Mouse (Mus musculus) cerebellum, postnatal 14 days (tissue): ENCODE results near the gene Gpc3.
"Not testable (repeated sequence)": the region's sequence is repeated elsewhere in the genome, so short reads cannot be mapped to it uniquely, and the experiment has no call there.

Experiments used
- DNase-seq, 2 experiments: peaks; one replicate each; pipeline ENCODE4 v3.0.0; 2021; ENCODE audit warnings: mixed read lengths in 2 of 2

The Gpc3 gene

GRCm38 (mm10) chrX:52273016-52273415, 340.7 kb downstream of the Gpc3 start:
- no peak for DNase-seq

DNA sequence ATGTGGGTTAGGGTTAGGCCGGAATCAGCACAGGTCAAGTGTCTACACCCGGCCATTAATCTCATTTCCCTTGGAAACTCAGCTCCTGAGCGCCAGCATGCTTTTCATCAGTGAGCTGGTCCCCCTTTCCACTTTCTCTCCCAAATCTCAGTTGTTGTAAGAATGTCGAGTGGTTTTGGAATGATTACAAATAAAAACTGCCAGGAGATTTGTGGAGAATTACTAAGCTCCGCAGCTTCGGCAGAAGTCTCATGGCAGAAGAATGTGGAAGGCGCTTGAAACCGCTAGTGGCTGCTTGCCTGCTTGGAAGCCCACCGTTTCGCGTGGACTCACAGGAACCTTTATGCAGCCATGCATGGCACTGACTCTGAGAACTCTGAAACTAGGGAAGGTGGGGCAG, 351.8 kb downstream of the Gpc3 start:
- DNase-seq = no peak

- DNase-seq = peak in 1 of 2 experiments; percentile 9
Measured at GRCm38 (mm10) chrX:52261546-52261945, 352.2 kb downstream of the Gpc3 start.

- DNase-seq = not testable (repeated sequence)
Measured at GRCm38 (mm10) chrX:52259771-52260170, 354.0 kb downstream of the Gpc3 start.

DNA sequence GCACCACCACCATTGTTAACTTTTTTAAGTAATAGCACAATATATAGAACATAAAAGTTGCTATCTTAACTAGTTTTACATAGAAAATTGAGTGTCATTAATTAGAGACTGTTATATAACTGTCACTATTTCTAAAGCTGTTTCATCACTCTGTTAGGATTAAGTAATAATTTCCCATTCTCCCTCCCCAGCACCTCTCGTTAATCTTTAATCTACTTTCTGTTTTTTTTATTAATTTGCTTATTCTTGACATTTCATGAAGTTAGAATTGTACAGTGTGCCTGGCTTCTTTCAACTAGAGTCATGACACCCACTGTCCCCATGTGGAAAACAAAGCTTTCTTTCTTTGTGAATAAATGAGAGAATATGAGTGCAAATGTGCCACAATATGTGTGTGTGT, 359.2 kb downstream of the Gpc3 start:
- no peak for DNase-seq

- DNase-seq = no peak
Measured at GRCm38 (mm10) chrX:52245694-52246297, 368.0 kb downstream of the Gpc3 start.

DNA sequence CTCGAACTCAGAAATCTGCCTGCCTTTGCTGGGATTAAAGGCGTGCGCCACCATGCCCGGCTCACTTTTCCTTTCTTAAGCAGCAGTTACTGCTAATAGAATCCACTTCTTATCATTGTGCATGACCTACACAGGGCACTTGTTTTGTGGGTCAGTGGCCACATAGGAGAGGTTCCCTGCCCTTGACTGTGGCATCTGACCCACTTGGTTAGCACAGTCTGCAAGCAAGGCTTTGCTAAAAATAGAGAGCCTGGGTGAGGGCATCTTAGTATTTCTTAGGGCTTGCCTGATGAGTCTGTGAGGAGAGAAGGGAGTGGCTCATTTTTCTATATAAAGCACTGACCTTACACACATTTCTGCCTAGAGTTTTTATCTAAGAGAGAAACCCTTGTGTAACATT, 376.3 kb downstream of the Gpc3 start:
- no peak for DNase-seq

- DNase-seq = no peak
Measured at GRCm38 (mm10) chrX:52231984-52232383, 381.8 kb downstream of the Gpc3 start.

DNA sequence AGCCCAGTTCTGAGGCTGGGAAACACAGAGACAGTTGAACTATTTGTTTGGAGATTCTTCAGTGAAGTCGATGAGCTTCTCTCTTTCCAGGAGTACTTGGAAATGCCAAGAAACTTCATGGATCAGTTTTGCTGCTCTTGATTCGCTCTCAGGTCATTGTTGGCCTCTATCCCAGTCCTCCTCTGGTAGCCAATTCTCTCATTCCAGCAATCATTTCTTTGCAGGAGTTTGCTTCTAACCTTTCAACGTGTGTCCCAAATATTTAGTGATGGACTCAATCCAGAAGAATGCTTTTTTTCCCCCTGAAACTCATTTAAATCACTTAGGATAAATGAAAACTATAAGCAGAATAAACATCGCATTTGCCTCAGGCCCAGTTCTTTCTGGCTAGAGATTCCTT, 383.0 kb downstream of the Gpc3 start:
- peak; percentile 4 to 6 for DNase-seq
